Mouse (Mus musculus): ENCODE data around the gene Gm4340. TPM values are rescaled to one million over a fixed set of nuclear protein-coding genes. Genes with fewer than 3 reads are reported as not detected.
"Not testable (repeated sequence)": the region's sequence is repeated elsewhere in the genome, so short reads cannot be mapped to it uniquely, and the experiment has no call there.

Gene Gm4340
- total RNA-seq (2014; rRNA removed), result not detected in 2 replicates
- not detected in 2 replicates for polyA plus RNA-seq (2015; fragmentation: Nextera tagmentation; extraction: Ambion mirVana)

GRCm38 (mm10) chr10:104193742-104194141 is at the start of gene Gm4340:
Gene Gm4340, plus strand, starts transcription at chr10:104194042.
- DNase-seq; H3K9ac ChIP-seq; H3K27ac ChIP-seq (ENCODE audit: low read depth, low read length); H3K4me2 ChIP-seq (ENCODE audit: low read depth); H3K36me3 ChIP-seq (ENCODE audit: insufficient read depth); H3K27me3 ChIP-seq (ENCODE audit: insufficient read depth, low read length); H3K4me3 ChIP-seq (ENCODE audit: low read depth, low read length); H3K9me3 ChIP-seq (ENCODE audit: low read length); H3K4me1 ChIP-seq (ENCODE audit: insufficient read depth); ATAC-seq: not testable (repeated sequence)
- no CpG with 5 or more reads among the region's 3 CpGs for WGBS

DNA sequence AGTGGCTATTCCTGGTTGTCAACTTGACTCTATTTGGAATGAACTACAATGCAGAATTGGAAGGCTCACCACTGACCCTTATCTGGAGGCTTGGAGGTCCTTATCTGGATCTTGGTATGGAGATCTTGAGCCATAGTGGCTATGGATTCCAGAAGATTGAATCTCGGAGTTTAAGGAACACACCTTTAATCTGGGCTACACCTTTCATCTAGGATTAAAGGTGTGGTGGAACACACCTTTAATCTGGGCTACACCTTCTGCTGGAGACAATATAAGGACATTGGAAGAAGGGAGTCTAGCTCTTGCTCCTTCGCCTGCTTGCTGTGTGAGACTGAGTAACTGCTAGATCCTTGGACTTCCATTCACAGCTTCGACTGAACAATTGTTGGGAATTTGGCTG is 42.6 kb upstream of the Gm4340 start, which contains the start of gene Gm6763:
Gm6763 (plus strand) TSS at position 301 of the 400 bp plus-strand sequence.
- H3K4me1 ChIP-seq (ENCODE audit: insufficient read depth); DNase-seq; H3K4me3 ChIP-seq (ENCODE audit: low read depth, low read length); H3K27ac ChIP-seq (ENCODE audit: low read depth, low read length); ATAC-seq; H3K9ac ChIP-seq; H3K4me2 ChIP-seq (ENCODE audit: low read depth); H3K9me3 ChIP-seq (ENCODE audit: low read length); H3K36me3 ChIP-seq (ENCODE audit: insufficient read depth); H3K27me3 ChIP-seq (ENCODE audit: insufficient read depth, low read length): not testable (repeated sequence)
- WGBS, result no CpG with 5 or more reads among the region's 3 CpGs

DNA sequence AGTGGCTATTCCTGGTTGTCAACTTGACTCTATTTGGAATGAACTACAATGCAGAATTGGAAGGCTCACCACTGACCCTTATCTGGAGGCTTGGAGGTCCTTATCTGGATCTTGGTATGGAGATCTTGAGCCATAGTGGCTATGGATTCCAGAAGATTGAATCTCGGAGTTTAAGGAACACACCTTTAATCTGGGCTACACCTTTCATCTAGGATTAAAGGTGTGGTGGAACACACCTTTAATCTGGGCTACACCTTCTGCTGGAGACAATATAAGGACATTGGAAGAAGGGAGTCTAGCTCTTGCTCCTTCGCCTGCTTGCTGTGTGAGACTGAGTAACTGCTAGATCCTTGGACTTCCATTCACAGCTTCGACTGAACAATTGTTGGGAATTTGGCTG is 34.1 kb upstream of the Gm4340 start, which contains the start of gene Gm8764:
Gm8764 (plus strand) TSS at position 301 of the 400 bp plus-strand sequence.
- not testable (repeated sequence) for H3K27ac ChIP-seq (ENCODE audit: low read depth, low read length); ATAC-seq; H3K27me3 ChIP-seq (ENCODE audit: insufficient read depth, low read length); H3K4me2 ChIP-seq (ENCODE audit: low read depth); H3K9ac ChIP-seq; DNase-seq; H3K9me3 ChIP-seq (ENCODE audit: low read length); H3K36me3 ChIP-seq (ENCODE audit: insufficient read depth); H3K4me1 ChIP-seq (ENCODE audit: insufficient read depth); H3K4me3 ChIP-seq (ENCODE audit: low read depth, low read length)
- WGBS, result no CpG with 5 or more reads among the region's 3 CpGs

DNA sequence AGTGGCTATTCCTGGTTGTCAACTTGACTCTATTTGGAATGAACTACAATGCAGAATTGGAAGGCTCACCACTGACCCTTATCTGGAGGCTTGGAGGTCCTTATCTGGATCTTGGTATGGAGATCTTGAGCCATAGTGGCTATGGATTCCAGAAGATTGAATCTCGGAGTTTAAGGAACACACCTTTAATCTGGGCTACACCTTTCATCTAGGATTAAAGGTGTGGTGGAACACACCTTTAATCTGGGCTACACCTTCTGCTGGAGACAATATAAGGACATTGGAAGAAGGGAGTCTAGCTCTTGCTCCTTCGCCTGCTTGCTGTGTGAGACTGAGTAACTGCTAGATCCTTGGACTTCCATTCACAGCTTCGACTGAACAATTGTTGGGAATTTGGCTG is 25.6 kb upstream of the Gm4340 start, which contains the start of gene Gm21304:
Gm21304 (plus strand) TSS at position 301 of the 400 bp plus-strand sequence.
- H3K9ac ChIP-seq; ATAC-seq; H3K4me3 ChIP-seq (ENCODE audit: low read depth, low read length); H3K27ac ChIP-seq (ENCODE audit: low read depth, low read length); H3K4me2 ChIP-seq (ENCODE audit: low read depth); H3K4me1 ChIP-seq (ENCODE audit: insufficient read depth); H3K9me3 ChIP-seq (ENCODE audit: low read length); H3K27me3 ChIP-seq (ENCODE audit: insufficient read depth, low read length); DNase-seq; H3K36me3 ChIP-seq (ENCODE audit: insufficient read depth): not testable (repeated sequence)
- WGBS, result no CpG with 5 or more reads among the region's 3 CpGs

- H3K4me1 ChIP-seq (ENCODE audit: insufficient read depth); H3K36me3 ChIP-seq (ENCODE audit: insufficient read depth); ATAC-seq; H3K4me3 ChIP-seq (ENCODE audit: low read depth, low read length); DNase-seq; H3K27me3 ChIP-seq (ENCODE audit: insufficient read depth, low read length); H3K4me2 ChIP-seq (ENCODE audit: low read depth); H3K9ac ChIP-seq; H3K27ac ChIP-seq (ENCODE audit: low read depth, low read length); H3K9me3 ChIP-seq (ENCODE audit: low read length): not testable (repeated sequence)
- WGBS, result no CpG with 5 or more reads among the region's 3 CpGs
Measured at GRCm38 (mm10) chr10:104176724-104177123, 17.1 kb upstream of the Gm4340 start, which contains the start of gene Gm21312. Gene Gm21312, plus strand, starts transcription at chr10:104177024.

DNA sequence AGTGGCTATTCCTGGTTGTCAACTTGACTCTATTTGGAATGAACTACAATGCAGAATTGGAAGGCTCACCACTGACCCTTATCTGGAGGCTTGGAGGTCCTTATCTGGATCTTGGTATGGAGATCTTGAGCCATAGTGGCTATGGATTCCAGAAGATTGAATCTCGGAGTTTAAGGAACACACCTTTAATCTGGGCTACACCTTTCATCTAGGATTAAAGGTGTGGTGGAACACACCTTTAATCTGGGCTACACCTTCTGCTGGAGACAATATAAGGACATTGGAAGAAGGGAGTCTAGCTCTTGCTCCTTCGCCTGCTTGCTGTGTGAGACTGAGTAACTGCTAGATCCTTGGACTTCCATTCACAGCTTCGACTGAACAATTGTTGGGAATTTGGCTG is 8.6 kb upstream of the Gm4340 start, which contains the start of gene Gm20765:
Gm20765 (plus strand) TSS at position 301 of the 400 bp plus-strand sequence.
- not testable (repeated sequence) for H3K9ac ChIP-seq; H3K27ac ChIP-seq (ENCODE audit: low read depth, low read length); H3K4me2 ChIP-seq (ENCODE audit: low read depth); H3K9me3 ChIP-seq (ENCODE audit: low read length); DNase-seq; H3K4me1 ChIP-seq (ENCODE audit: insufficient read depth); H3K27me3 ChIP-seq (ENCODE audit: insufficient read depth, low read length); ATAC-seq; H3K4me3 ChIP-seq (ENCODE audit: low read depth, low read length); H3K36me3 ChIP-seq (ENCODE audit: insufficient read depth)
- WGBS, result no CpG with 5 or more reads among the region's 3 CpGs

GRCm38 (mm10) chr10:104209655-104210054 is 15.8 kb downstream of the Gm4340 start:
- H3K27me3 ChIP-seq (ENCODE audit: insufficient read depth, low read length), result no peaks in the 10 kb centered on the region
- WGBS, result 67% methylated on average over 1 of the region's 1 CpGs
- no peak for TF ChIP-seq CTCF (IDR thresholded peaks at IDR 0.05; ENCODE audit: low read depth)
- peak; percentile 43 for DNase-seq
- ATAC-seq, result peak; percentile 82; the same call in 1 of the 2 replicates
- H3K36me3 ChIP-seq (ENCODE audit: insufficient read depth), result no peaks in the 10 kb centered on the region
- H3K9me3 ChIP-seq (ENCODE audit: low read length), result no peaks in the 10 kb centered on the region
- H3K4me2 ChIP-seq (ENCODE audit: low read depth), result no peak overlapping the region
- H3K9ac ChIP-seq, result no peak overlapping the region
- H3K4me1 ChIP-seq (ENCODE audit: insufficient read depth), result no peaks in the 10 kb centered on the region
- no peak overlapping the region for H3K4me3 ChIP-seq (ENCODE audit: low read depth, low read length)
- H3K27ac ChIP-seq (ENCODE audit: low read depth, low read length), result no peak overlapping the region

All from forebrain, postnatal 0 days (tissue).